Mouse (Mus musculus): ENCODE data around the gene Shb.

Gene Shb

GRCm38 (mm10) chr4:45527562-45528354 lies 4.5 kb downstream of the Shb start:
- DNase-seq (ENCODE audit: low spot score), result no peak

DNA sequence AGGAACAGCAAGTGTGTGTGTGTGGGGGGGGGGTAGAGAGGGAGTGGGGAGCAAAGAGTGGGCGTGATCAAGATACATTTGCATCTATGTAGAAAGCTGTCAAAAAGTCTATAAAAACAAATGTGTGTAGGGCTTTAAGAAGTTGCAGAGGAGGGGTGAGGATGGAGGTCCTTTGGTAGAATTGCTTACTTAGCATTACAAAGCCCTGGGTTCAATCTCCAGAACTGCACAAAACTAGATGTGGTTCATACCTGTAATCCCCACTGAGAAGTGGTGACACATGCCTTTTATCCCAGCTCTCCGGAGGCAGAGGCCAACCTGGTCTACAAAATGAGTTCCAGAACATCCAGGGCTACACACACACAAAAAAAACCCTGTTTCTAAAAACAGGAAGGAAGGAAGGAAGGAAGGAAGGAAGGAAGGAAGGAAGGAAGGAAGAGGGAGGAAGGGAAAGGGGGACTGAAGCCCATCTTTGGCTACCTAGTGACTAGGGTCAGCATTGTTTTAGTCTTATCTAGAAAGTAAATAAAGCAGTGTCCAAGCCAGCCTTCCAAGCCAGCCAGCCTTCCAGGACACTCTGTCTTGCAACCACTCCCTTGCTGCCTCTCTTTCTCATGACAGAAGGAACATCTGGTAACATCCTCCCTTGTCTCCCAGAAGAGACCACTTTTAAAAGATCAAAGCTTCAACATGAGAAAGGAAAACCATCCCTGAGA lies 5.3 kb downstream of the Shb start:
- DNase-seq (ENCODE audit: low spot score), result no peak

- no peak for DNase-seq (ENCODE audit: low spot score)
Observed at GRCm38 (mm10) chr4:45526175-45526574, 6.1 kb downstream of the Shb start.

DNA sequence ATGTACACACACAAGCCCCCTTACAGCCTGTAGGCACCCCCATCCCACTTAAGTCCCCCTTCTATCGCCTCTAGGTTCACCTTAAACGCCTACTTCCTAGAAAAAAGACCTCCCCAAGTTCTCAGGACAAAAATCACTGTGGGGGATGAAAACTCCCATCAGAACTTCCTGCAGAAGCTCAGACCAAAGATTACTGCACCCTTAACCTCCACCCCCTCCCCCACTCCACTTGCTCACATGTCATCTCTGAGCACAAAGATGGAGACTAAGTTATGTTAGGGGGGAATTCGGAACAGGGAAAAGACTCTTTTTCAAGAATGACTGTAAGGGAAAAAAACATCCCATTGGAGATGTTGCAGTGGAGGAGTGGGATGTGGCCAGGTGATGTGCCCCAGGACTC lies 6.7 kb downstream of the Shb start:
- no peak for DNase-seq (ENCODE audit: low spot score)

GRCm38 (mm10) chr4:45524602-45525001 lies 7.7 kb downstream of the Shb start:
- no peak for DNase-seq (ENCODE audit: low spot score)

DNA sequence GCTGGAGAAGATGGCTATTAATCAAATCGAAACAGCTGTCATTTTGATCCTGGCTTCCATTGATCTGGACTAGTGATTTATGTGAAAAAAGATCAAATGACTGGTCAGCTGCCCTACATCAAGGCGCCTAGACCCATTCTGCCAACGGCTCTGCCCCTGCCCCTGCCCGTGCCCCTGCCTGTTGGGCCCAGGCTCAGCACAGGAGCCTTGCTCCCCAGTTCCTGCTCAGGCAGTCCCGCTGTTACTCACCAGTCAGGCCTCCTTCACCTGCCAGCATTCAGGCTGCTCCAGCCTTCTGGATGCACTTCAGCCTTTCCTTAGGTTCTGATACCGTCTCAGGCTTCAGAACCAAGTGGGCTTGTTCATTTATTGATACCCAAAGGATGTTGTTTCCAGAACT lies 8.9 kb downstream of the Shb start:
- no peak for DNase-seq (ENCODE audit: low spot score)

DNA sequence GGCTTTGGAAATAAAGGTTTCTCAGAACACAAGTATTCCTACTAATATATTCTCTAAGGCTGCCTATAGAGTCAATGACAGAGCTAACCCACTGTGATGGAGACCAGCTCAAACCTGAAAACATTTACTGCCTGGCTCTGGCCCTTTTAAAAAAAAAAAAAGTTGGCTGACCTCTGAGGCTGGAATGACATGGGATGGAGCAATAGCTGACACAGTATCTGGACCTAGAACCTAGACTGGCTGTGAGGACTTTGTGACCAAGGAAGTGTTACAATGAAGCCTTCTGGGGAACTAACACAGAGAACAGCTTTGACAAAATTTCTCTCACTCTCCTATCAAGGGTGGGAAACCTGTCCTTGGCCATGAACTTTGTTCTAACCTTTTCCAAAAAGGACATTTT lies 9.3 kb downstream of the Shb start:
- no peak for DNase-seq (ENCODE audit: low spot score)

DNA sequence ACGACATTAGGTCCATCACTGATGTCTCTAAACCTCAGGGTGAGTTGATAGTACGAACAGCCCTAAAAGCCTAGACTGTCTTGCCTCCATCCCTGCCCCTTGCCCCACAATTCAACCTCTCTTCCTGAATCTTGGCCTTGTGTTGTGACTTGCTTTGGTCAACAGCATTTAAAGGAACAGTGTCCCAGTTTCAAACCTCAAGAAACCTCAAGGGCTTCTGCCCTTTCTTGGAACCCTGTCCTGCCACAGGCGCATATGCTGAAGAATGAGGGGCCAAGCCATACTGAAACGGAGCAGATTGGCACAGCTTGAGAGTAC lies 9.7 kb downstream of the Shb start:
- DNase-seq (ENCODE audit: low spot score), result no peak

DNA sequence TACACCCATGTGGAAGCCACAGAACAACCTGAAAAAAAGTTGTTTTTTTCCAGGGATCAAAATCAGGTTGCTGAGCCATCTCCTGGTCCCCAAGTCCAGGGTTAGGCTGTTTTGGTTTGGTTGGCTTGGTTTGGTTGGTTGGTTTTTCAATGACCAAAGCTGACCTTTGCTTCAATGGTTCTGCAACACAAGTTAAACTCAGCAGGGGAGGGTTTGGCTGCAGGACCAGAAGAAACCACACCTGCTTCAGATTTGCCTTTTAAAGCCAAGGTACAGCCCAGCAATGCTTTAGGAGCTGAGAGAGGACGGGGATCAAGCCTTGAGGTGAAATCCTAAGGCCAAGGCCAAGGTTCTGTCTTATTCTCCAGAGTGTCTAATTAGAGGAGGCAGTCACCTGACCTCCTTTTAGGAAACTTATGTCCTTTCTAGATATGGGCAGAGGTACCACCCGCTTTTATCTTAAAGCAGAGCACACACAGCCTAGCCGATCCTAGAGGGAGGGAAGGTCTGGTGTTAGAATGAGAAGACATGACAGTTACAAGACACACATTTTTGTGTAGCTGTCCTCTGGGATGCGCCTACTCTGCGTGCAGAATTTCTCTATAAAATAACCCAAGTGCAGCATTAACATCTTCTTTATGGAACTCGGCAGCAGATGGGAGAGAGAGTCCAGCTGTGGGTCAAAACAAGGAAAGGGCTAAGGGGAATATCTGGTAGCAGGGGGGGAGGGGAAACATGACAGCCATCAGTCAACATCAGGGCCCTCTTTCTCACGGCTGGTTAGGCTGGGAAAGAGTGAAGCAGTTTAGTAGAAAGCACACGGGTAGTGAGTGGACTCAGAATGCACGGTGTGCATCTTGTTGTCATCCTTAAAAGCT lies 10.3 kb downstream of the Shb start:
- DNase-seq (ENCODE audit: low spot score), result no peak

DNA sequence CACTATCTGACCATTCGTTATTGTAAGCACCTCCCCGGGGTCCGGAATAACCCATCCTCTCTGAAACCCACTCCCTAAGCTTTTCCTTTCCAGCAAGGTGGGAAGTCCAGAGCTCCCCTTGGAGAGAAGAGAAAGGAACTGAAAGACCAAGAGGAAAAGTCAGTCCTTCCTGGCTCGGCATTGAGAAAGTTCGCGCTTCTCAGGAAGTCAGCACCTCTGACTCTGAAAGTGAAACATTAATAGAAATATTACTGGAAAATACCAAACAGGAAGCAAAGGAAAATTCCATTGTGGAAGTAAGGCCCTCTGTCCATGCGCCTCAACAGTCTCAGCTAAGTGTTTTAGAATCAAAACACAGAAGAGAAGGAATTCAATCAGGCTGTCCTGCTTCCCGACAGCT lies 11.9 kb downstream of the Shb start:
- DNase-seq (ENCODE audit: low spot score), result no peak

DNA sequence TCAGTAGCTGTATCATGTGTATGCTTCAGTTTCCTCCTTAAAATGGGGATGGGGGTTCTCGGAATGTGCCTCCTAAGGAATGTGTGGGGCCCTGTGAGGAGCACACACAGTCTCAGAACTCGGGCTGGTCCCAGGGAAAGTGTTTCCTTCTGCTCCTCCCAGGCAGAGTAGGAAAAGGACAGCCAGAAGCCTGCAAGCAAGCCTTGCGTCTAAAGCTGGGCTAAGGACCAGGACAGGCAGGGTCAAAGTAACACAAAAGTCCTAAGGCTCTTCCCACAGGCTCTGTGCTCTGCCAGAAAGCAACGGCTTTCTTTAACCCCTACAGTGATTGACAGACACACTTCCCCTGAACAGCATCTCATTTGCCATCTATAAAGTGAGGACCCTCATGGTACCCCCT lies 14.9 kb downstream of the Shb start:
- DNase-seq (ENCODE audit: low spot score), result no peak

DNA sequence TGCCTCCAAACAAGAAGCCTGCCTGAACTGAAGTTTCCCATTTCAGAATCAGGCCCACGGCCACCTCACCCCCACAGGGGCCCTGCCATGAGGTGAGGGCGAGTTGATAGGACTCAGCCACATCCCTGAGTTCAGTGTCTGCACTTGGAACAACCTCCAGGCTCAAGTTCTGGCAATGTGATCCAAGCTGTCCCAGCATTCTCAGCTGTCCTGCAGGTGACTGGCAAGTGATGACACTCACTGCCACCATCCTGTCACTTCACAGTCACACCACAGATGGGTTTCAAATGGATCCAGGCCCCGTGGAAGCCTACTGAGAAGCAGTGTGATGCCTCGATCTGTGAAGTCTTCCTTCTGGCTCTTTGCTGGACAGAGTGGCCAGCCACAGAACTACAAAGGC lies 16.4 kb downstream of the Shb start:
- DNase-seq (ENCODE audit: low spot score), result no peak

DNA sequence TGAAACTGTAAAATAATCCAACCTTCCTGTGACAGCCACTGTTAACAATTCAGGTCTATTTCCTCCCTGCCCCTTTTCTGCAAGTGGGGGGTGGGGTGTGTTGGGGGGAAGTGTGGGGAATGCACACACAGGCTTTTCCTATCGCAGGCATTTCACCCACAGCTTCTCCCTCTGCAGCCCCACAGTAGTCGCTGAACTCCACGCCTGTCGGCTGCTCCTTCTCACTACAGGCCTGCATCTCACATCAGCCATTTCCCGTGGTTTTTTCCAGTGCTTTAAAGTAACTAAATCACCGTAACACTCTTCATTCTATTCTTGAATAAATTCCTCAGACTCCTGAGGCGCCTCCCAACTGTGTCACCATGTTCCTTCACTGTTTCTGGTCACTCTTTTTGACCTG lies 17.9 kb downstream of the Shb start:
- no peak for DNase-seq (ENCODE audit: low spot score)

DNA sequence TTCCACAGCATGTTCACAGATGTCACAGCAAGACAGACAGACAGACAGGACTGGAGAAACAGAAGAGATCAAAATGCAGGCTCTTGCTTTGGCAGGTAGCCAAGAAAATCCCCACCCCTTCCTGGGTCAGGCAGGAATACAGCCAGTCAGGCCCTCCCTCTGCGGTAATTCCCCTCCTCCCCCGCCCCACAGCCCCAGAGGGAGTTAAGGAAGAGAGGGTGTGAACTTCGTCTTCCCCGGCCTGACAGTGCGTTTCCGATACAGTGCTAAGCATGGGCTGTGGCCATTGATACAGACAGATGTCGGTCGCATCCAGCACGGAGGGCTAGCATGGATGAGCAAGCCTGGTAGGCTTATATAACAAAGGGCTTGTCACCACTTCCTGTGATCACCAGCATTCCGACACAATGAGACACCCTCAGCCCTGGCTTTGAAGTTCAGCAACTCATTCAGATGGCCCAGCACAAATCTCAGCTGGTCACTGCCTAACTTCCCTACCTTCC lies 18.4 kb downstream of the Shb start:
- DNase-seq (ENCODE audit: low spot score), result no peak

DNA sequence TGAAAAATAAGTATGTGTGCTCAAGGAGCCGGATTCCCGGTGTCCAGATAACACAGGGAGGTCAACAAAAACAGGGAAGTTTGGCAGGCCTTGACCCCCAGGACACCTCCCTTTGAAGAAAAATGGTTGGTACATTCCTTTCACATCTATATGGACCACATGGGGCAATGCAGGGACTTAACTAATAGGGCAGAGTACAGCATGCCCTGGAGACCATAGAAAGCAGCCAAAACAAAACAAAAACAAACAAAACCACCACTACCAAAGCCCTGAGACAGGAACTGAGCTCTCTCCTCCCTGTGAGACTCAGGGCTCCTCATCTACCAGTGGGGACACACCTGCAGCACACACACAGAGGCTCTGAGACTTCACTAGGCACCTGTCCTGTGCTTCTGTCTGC lies 18.9 kb downstream of the Shb start:
- no peak for DNase-seq (ENCODE audit: low spot score)

DNA sequence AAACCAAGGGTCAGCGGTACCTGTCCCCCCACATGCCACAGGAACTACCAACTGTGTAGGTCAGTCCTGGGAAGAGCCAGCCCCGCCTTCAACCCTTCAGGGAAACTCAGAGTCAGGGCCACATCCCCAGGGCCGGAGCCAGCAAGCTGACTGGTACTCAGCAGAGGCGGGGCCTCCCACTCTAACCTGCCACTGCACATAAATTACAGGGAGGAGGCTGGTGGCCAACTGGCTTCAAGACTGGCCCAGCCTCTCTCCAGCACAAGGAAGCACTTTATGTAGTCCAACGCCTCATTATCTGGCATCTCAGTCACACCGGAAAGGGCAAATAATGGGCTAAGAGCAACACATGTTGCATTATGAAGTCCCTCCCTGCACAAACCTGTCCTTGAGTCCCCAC lies 22.1 kb downstream of the Shb start:
- DNase-seq (ENCODE audit: low spot score), result no peak

- DNase-seq (ENCODE audit: low spot score), result no peak
Observed at GRCm38 (mm10) chr4:45509416-45509815, 22.9 kb downstream of the Shb start.

DNA sequence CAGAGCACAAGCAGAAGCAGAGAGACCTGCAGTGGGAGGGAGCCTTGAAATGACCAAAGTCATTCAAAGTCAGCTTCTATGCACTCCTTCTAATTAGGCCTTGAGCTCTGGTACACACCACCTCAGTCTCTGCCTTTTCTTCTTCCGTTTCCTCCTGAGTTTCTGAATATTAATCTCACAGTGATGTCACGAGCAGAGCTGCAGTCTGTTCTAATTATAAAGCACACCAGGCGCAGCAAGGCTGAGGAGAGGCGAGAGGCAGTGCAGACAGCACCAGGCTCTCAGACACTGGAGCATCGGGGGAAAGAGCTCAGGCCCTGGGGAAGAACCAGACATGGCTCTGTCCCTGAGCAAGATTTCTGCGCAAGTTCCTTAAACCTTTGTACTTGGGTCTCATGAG lies 23.8 kb downstream of the Shb start:
- DNase-seq (ENCODE audit: low spot score), result no peak

DNA sequence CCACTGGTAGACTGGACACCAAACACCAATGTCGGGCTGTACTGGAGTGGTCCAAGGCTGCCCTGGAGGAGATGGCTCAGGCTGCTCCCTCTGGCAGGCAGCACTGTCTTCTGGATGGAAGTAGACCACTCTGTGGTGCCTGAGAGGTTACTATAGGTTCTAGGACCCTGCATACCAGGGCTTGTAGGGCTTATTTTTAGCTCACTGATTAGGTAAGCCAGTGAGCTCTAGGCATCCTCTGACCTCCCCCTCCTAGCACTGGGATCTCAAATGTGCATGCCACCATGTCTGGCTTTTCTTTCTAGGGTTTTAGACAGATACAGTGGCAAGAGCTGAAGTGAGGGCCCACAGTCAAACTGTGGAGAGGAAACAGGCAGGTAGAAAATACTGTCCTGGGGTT lies 24.8 kb downstream of the Shb start:
- no peak for DNase-seq (ENCODE audit: low spot score)

DNA sequence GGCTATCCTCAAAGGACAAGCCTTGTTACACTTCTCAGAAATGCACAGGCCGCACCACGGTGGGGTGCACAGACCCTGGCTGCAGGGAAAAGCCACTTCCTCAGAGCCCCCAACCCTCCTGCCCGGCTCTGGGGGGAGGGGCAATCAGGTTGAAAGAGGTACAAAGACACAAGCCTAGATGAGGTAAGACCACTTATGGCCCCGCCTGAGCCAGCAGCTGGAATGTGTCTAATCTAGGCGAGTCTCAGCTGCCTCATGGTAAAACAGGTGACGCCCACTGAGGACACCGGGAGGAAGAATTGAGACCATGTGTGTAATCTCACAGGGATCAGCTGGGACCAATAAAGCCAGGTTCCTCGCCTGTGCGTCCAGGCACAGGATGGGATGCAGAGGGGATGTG lies 25.2 kb downstream of the Shb start:
- no peak for DNase-seq (ENCODE audit: low spot score)

- DNase-seq (ENCODE audit: low spot score), result no peak
Observed at GRCm38 (mm10) chr4:45506613-45507012, 25.7 kb downstream of the Shb start.

DNA sequence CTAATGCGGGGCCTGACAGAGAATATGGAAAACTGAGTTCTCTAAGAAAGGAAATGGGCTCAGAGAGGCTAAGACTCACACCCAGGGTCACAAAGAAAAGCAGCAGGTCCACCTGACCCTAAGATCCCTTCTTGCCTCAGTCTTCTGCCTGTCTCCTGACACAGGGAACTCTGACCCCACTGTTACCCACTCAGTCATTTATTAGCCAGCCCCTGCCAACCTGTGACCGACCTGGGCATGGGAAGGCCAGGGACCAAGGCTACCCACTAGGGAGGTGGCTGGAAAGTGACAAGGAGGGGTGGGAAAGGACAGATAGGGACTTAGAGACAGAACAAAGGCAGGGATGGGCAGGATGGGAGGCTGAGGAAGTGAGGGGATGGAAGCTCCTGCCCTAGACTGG lies 26.6 kb downstream of the Shb start:
- no peak for DNase-seq (ENCODE audit: low spot score)

DNA sequence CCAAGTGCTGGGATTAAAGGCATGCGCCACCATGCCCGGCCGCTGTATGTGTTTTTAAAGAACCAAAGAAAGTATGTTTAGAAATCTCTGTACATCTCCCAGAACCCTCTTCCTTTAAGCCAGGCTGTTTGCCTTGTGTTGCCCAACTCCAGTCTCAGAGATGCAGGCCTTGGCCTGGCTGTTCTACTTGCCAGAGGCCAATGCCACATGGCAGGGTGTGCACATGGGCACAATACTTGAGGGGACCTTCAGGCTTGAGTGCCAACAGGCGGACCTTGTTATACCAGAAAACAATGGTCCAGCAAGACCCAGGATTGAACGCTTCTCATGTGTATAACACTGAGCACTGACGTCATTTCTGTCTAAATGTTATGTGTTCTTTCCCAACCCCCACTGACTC lies 27.1 kb downstream of the Shb start:
- no peak for DNase-seq (ENCODE audit: low spot score)

All from layer of hippocampus, adult 9-10 months (tissue).